Mouse (Mus musculus): ENCODE measurements around the gene Dvl1. TPM values are rescaled to one million over a fixed set of nuclear protein-coding genes. Genes with fewer than 3 reads are reported as not detected.

Dvl1 gene
- total RNA-seq, 2 experiments from 2014 or later: 96.4 to 99.6 TPM

DNA sequence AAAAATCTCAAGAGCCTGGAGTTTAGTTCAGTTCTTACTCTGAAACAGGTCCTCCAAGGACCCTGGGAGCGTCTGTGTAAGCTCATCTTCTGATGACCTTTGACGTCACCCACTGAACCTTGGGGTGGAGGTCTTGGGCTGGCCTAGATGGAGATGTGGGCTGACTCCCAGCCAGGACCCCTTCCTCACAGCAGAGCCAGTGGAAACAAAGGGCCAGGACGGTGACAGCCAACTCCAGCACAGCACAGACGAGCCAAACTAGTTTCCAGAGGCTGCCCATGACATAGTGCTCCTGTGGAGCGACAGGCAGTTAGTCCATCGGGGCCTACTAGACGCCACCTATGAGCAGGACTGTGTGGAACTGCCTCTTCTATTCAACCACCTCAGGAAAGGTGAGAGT is 61.1 kb downstream of the Dvl1 start:
- peak; percentile 3 for DNase-seq

- no peak for DNase-seq
These were observed 61.5 kb downstream of the Dvl1 start for GRCm38 (mm10) chr4:155908751-155909150.

Other genes starting within 250 kb of the Dvl1 start
- 1 to 10 TPM; 6.5 to 8.6 TPM for gene Slc35e2, start 246.0 kb upstream of the Dvl1 start, total RNA-seq (2021)
- 10 to 100 TPM; 24.4 to 33.1 TPM for gene Cdk11b, start 222.5 kb upstream of the Dvl1 start, total RNA-seq (2021)
- gene Gm10563, start 202.0 kb upstream of the Dvl1 start, total RNA-seq (2021): not detected
- gene Mmp23, start 194.0 kb upstream of the Dvl1 start, total RNA-seq (2021): 10 to 100 TPM; 18.3 to 22.2 TPM
- 10 to 100 TPM; 13.2 to 16.8 TPM for gene Mib2, start 178.2 kb upstream of the Dvl1 start, total RNA-seq (2021)
- gene Fndc10, start 153.1 kb upstream of the Dvl1 start, total RNA-seq (2021): 1 to 10 TPM; 5.8 to 7.9 TPM
- gene Ssu72, start 142.6 kb upstream of the Dvl1 start, total RNA-seq (2021): 10 to 100 TPM; 50.8 to 51.4 TPM
- 1 to 10 TPM in 1 of 2 experiments, under 1 TPM in 1; 0.49 to 1.0 TPM for gene Tmem240, start 112.6 kb upstream of the Dvl1 start, total RNA-seq (2021)
- 10 to 100 TPM; 30.4 to 39.3 TPM for gene Atad3a, start 86.3 kb upstream of the Dvl1 start, total RNA-seq (2021)
- gene Vwa1, start 72.7 kb upstream of the Dvl1 start, total RNA-seq (2021): 10 to 100 TPM; 16.8 to 21.5 TPM
- gene Tmem88b, start 61.5 kb upstream of the Dvl1 start, total RNA-seq (2021): 1 to 10 TPM; 2.4 to 4.0 TPM
- gene Ankrd65, start 57.0 kb upstream of the Dvl1 start, total RNA-seq (2021): not detected
- 10 to 100 TPM; 56.6 to 58.0 TPM for gene Mrpl20, start 44.5 kb upstream of the Dvl1 start, total RNA-seq (2021)
- gene Ccnl2, start 34.9 kb upstream of the Dvl1 start, total RNA-seq (2021): 10 to 100 TPM; 31.0 to 47.8 TPM
- gene Aurkaip1, start 16.1 kb upstream of the Dvl1 start, total RNA-seq (2021): 10 to 100 TPM; 85.0 to 93.2 TPM
- 100 to 1,000 TPM; 112 to 136 TPM for gene Mxra8, start 7.7 kb upstream of the Dvl1 start, total RNA-seq (2021)
- gene Tas1r3, start 16.0 kb downstream of the Dvl1 start, total RNA-seq (2021): under 1 TPM; 0.11 to 0.26 TPM
- gene Cptp, start 22.0 kb downstream of the Dvl1 start, total RNA-seq (2021): 10 to 100 TPM; 13.6 to 20.5 TPM
- gene Ints11, start 22.1 kb downstream of the Dvl1 start, total RNA-seq (2021): 10 to 100 TPM; 18.9 to 21.7 TPM
- 10 to 100 TPM; 16.9 to 23.6 TPM for gene Pusl1, start 44.4 kb downstream of the Dvl1 start, total RNA-seq (2021)
- 10 to 100 TPM; 13.8 to 23.1 TPM for gene Acap3, start 44.4 kb downstream of the Dvl1 start, total RNA-seq (2021)
- gene Ube2j2, start 96.4 kb downstream of the Dvl1 start, total RNA-seq (2021): 10 to 100 TPM; 62.1 to 67.2 TPM
- 10 to 100 TPM; 20.8 to 23.1 TPM for gene C1qtnf12, start 114.9 kb downstream of the Dvl1 start, total RNA-seq (2021)
- gene B3galt6, start 145.2 kb downstream of the Dvl1 start, total RNA-seq (2021): 1 to 10 TPM; 3.1 to 3.8 TPM
- gene Sdf4, start 145.5 kb downstream of the Dvl1 start, total RNA-seq (2021): 10 to 100 TPM; 87.9 to 96.0 TPM
- gene Tnfrsf4, start 166.4 kb downstream of the Dvl1 start, total RNA-seq (2021): under 1 TPM; 0.31 to 0.93 TPM
- gene Tnfrsf18, start 178.8 kb downstream of the Dvl1 start, total RNA-seq (2021): under 1 TPM in 1 of 2 experiments, not detected in 1; 0.36 TPM
- not detected for gene Ttll10, start 212.0 kb downstream of the Dvl1 start, total RNA-seq (2021)